Mouse (Mus musculus): ENCODE measurements around the gene Cox20. TPM values are rescaled to one million over a fixed set of nuclear protein-coding genes. Genes with fewer than 3 reads are reported as not detected.
A peak's percentile ranks its signal among the peaks of the same experiment; 100 is the strongest.

The Cox20 gene
- polyA plus RNA-seq, 1 experiment = 73.7 TPM

DNA sequence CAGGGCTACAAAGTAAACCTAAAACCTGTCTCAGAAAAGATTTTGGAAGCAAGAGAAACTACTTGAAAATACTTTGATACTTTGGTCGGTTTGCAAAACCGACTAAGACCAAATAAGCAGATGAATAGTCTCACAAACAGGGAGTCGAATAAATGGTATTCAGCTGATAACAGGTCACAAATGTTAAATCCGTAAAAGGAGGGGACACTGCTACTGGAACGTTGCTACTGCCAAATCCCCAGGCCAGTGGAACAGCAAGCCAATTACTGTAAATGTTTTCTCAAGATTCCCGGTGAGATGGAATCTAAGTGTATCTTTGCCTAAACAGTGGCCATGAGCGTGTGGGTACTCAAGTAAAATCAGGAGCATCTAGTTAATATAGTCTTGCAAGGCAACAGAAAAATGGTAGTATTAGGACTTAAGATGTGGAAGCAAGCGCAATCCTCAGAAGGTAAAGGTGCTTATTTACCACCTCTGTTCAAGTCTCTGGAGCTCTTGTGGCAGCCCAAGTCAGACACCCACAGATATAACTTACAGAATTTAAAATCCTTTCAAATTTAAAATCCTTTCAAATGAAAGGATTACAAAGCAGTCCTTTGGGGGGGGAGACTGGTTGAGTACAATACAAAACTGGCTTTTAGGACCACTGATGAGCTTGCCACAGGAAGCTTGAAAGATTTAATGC, 1.2 kb downstream of the Cox20 start:
- H3K4me3 ChIP-seq (ENCODE audit: insufficient read depth, low read length) = peak overlapping the region; percentile 84
- peaks cover 6% of the 10 kb centered on the region for H3K4me1 ChIP-seq (ENCODE audit: control insufficient read depth, insufficient read depth, low read length)
- H3K27ac ChIP-seq (ENCODE audit: insufficient read depth, low read depth, low read length) = peak overlapping the region; percentile 99
- no peak for TF ChIP-seq CTCF (IDR thresholded peaks at IDR 0.05; ENCODE audit: low read depth, low read length)

DNA sequence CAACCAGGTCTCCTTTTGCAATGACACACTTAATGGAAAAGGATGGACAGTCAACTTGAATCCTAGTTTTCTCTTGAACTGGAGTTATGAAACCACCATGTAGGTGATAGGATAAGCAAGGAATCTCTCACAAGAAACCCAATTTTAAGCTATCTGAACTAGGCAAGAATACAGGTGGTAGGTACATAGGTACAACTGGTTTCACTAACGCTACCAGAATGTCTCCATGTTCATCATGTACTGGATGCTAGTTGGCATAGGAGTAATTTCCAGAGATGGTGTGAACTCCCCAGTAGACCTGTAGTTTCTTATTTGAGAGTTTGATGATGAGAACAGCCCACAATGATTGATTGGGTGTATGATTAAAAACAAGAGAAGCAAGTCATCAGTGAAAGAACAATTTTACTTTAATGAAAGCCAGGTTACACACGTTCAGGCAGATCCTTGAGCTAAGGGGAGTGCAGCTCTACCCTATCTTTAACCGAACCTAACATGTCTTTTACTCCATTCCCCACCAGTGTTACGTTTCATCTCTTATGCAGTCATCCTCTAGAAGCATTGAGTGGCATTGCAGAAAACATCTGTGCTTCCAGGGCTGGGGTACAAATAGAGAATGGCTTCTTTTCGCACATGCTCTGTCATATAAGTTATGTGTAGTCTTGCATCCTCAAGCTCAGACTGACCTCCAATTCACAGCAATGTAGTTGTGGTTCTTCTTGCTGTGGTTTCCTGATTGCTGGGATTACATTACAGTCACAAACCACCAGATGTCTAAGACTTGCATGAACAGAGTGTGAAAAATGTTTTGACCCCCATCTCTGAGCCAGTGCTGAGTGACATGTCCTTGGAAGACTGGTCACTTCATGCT, 2.0 kb downstream of the Cox20 start:
- Histone ChIP-seq H3K4me3 (ENCODE audit: insufficient read depth, low read length) (peak overlapping the region; percentile 84), H3K27ac (ENCODE audit: insufficient read depth, low read depth, low read length) (0 out of 2 replicates have a peak overlapping the region, but pooled peaks have one; percentile 99), H3K4me1 (ENCODE audit: control insufficient read depth, insufficient read depth, low read length) (peaks cover 5% of the 10 kb centered on the region)
- TF ChIP-seq POLR2A (IDR thresholded peaks at IDR 0.05; ENCODE audit: borderline replicate concordance, low read depth, low read length) (no peak), CTCF (IDR thresholded peaks at IDR 0.05; ENCODE audit: low read depth, low read length) (no peak)

DNA sequence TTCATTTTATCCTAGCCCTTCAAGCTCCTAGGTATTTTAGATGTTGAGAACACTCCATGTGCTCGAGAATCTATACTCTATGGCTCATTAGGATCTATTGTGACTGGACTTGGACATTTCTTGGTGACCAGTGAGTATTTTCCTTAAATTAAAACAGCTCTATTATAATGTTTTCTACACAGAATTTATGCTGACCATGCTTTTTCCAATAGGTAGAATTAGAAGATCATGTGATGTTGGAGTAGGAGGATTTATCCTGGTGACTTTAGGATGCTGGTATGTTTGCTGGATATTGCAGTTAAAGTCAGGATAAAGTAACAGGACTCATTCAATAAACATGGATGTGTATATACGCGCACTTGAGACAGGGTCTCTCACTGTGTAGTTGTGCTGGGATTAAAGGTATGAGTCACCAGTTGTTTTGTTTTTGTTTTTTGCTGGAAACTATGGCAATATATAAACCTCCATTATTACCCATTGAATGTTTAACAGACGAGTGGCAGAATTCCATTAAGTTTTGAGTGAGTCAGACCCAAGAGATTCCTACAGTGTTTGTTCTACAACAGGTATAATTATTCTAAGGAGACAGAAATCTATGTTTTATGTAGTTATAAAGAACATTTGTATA, 2.9 kb downstream of the Cox20 start:
- no peak overlapping the region for H3K27ac ChIP-seq (ENCODE audit: insufficient read depth, low read depth, low read length)
- peaks cover under 1% of the 10 kb centered on the region for H3K4me1 ChIP-seq (ENCODE audit: control insufficient read depth, insufficient read depth, low read length)
- H3K4me3 ChIP-seq (ENCODE audit: insufficient read depth, low read length) = no peak overlapping the region
- TF ChIP-seq CTCF (IDR thresholded peaks at IDR 0.05; ENCODE audit: low read depth, low read length) = no peak

DNA sequence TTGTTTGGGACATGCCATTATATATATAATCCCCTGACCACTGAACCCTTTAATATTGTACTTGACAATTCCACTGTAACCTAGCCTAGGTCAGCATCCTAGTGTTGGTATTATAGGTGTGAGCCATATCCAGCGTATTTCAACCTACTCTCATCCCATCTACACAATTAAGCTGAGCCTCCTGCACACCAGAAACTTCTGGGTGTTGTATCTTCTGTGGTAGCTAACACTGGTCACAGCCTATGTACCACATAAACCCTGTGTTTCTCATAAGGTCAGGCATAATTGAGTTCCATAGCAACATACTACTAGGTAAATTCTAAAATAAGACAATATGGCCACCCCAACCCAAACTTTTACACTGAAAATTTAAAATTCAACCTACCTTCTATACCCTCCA, 4.3 kb downstream of the Cox20 start:
- no peak overlapping the region for H3K27ac ChIP-seq (ENCODE audit: insufficient read depth, low read depth, low read length)
- TF ChIP-seq CTCF (IDR thresholded peaks at IDR 0.05; ENCODE audit: low read depth, low read length) (no peak), POLR2A (IDR thresholded peaks at IDR 0.05; ENCODE audit: borderline replicate concordance, low read depth, low read length) (no peak)
- peaks cover 2% of the 10 kb centered on the region for H3K4me1 ChIP-seq (ENCODE audit: control insufficient read depth, insufficient read depth, low read length)
- H3K4me3 ChIP-seq (ENCODE audit: insufficient read depth, low read length) = no peak overlapping the region

- Histone ChIP-seq H3K27ac (ENCODE audit: insufficient read depth, low read depth, low read length) (no peak overlapping the region), H3K4me1 (ENCODE audit: control insufficient read depth, insufficient read depth, low read length) (peaks cover 5% of the 10 kb centered on the region), H3K4me3 (ENCODE audit: insufficient read depth, low read length) (no peak overlapping the region)
- no peak for TF ChIP-seq CTCF (IDR thresholded peaks at IDR 0.05; ENCODE audit: low read depth, low read length)
- no peak for TF ChIP-seq POLR2A (IDR thresholded peaks at IDR 0.05; ENCODE audit: borderline replicate concordance, low read depth, low read length)
Measured at GRCm38 (mm10) chr1:178324568-178324967, 5.6 kb downstream of the Cox20 start.

DNA sequence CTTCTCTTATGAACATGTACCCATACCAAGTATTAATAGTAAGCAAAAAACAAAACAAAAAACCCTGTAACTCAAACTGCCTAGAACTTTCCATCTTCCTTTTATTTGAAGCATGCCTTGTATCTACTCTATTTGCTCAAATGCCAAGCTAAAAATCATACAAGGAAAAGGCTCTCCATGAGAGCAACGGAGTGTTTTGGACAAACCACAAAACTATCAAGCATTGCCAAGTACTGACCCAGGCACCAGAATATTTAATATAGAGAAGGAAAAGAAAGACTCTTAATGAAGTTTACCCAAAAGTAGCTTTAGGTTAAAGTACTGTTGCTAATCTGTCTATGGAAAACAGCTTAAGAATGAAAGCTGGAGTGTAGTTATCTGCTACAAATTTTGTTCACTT, 7.4 kb downstream of the Cox20 start:
- TF ChIP-seq CTCF (IDR thresholded peaks at IDR 0.05; ENCODE audit: low read depth, low read length) = no peak
- no peak for TF ChIP-seq POLR2A (IDR thresholded peaks at IDR 0.05; ENCODE audit: borderline replicate concordance, low read depth, low read length)
- no peak overlapping the region for H3K27ac ChIP-seq (ENCODE audit: insufficient read depth, low read depth, low read length)
- no peak overlapping the region for H3K4me3 ChIP-seq (ENCODE audit: insufficient read depth, low read length)

GRCm38 (mm10) chr1:178326950-178327349, 8.0 kb downstream of the Cox20 start:
- H3K27ac ChIP-seq (ENCODE audit: insufficient read depth, low read depth, low read length) = no peak overlapping the region
- H3K4me3 ChIP-seq (ENCODE audit: insufficient read depth, low read length) = no peak overlapping the region
- TF ChIP-seq POLR2A (IDR thresholded peaks at IDR 0.05; ENCODE audit: borderline replicate concordance, low read depth, low read length) = no peak
- TF ChIP-seq CTCF (IDR thresholded peaks at IDR 0.05; ENCODE audit: low read depth, low read length) = no peak
- peaks cover 22% of the 10 kb centered on the region for H3K4me1 ChIP-seq (ENCODE audit: control insufficient read depth, insufficient read depth, low read length)

More for the DNA sequence above, 7.4 kb downstream of the Cox20 start:
- H3K4me1 ChIP-seq (ENCODE audit: control insufficient read depth, insufficient read depth, low read length) = peaks cover 17% of the 10 kb centered on the region

DNA sequence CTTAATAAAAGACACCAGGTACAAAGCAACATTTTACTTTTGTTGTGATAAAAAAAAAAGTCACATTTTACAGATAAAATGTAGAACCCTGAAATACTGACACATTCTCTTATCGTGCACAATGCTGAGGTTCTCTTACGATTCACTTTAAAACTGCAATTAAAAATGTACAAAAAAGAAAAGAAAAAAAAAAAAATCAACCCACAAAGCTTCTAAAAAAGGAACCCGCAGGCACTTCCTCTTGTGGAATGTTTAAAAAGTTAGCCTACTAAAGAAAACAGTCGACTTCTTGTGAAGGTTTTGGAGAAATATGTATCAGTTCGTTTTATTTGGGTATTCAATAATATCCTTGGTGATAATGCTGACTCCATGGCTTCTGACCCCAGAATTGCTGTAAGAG, 10.1 kb downstream of the Cox20 start:
- Histone ChIP-seq H3K27ac (ENCODE audit: insufficient read depth, low read depth, low read length) (peak overlapping the region; percentile 40), H3K4me1 (ENCODE audit: control insufficient read depth, insufficient read depth, low read length) (peaks cover 31% of the 10 kb centered on the region), H3K4me3 (ENCODE audit: insufficient read depth, low read length) (no peak overlapping the region)
- TF ChIP-seq POLR2A (IDR thresholded peaks at IDR 0.05; ENCODE audit: borderline replicate concordance, low read depth, low read length) (no peak), CTCF (IDR thresholded peaks at IDR 0.05; ENCODE audit: low read depth, low read length) (no peak)

DNA sequence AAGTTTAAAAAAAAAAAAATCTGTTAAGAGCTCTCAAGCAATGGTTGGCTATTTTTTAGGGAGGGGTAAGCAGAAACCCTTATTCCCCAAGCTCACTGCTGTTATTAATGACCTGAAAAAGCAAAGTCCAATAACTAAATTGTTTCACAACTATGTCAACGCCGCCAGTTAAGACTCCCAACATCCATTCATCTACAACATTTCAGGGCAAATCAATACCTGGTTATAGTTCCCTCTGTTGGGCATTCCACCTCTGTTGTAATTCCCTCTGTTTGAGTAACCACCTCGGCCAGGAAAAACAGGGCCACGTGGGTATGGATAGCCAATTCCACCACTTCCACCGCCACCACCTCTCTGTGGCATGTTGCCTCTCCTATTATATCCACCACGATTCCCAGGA, 11.0 kb downstream of the Cox20 start:
- no peak overlapping the region for H3K4me3 ChIP-seq (ENCODE audit: insufficient read depth, low read length)
- TF ChIP-seq CTCF (IDR thresholded peaks at IDR 0.05; ENCODE audit: low read depth, low read length) = no peak
- TF ChIP-seq POLR2A (IDR thresholded peaks at IDR 0.05; ENCODE audit: borderline replicate concordance, low read depth, low read length) = no peak
- peak overlapping the region; percentile 26; the same call in 1 of the 2 replicates for H3K27ac ChIP-seq (ENCODE audit: insufficient read depth, low read depth, low read length)
- H3K4me1 ChIP-seq (ENCODE audit: control insufficient read depth, insufficient read depth, low read length) = peaks cover 31% of the 10 kb centered on the region

GRCm38 (mm10) chr1:178335860-178336261, 16.9 kb downstream of the Cox20 start:
- Histone ChIP-seq H3K4me3 (ENCODE audit: insufficient read depth, low read length) (peak overlapping the region; percentile 91), H3K27ac (ENCODE audit: insufficient read depth, low read depth, low read length) (peak overlapping the region; percentile 94), H3K4me1 (ENCODE audit: control insufficient read depth, insufficient read depth, low read length) (peaks cover 30% of the 10 kb centered on the region)
- TF ChIP-seq POLR2A (IDR thresholded peaks at IDR 0.05; ENCODE audit: borderline replicate concordance, low read depth, low read length) (no peak), CTCF (IDR thresholded peaks at IDR 0.05; ENCODE audit: low read depth, low read length) (no peak)
